Mouse (Mus musculus): ENCODE measurements around the gene Pcp4. TPM values are rescaled to one million over a fixed set of nuclear protein-coding genes. Genes with fewer than 3 reads are reported as not detected.

Pcp4 gene
- not detected in 2 replicates for polyA plus RNA-seq (2012)

GRCm38 (mm10) chr16:96467445-96467844, at the start of gene Pcp4:
TSS of gene Pcp4 (plus strand) at chr16:96467606.
- TF ChIP-seq TAL1 (IDR thresholded peaks at IDR 0.05; ENCODE audit: low read length) (no peak), GATA1 (IDR thresholded peaks at IDR 0.05; ENCODE audit: low read length) (no peak)
- Histone ChIP-seq H3K36me3 (ENCODE audit: control insufficient read depth) (no peaks in the 10 kb centered on the region), H3K9me3 (ENCODE audit: control insufficient read depth, low read length) (no peaks in the 10 kb centered on the region), H3K4me3 (replicated peaks) (no peak within 1 kb of the TSS), H3K27me3 (ENCODE audit: control insufficient read depth) (no peaks in the 10 kb centered on the region), H3K4me1 (ENCODE audit: control insufficient read depth) (no peaks in the 10 kb centered on the region)

GRCm38 (mm10) chr16:96425044-96425443, 42.4 kb upstream of the Pcp4 start:
- no peak overlapping the region for H3K4me3 ChIP-seq (replicated peaks)
- no peaks in the 10 kb centered on the region for H3K9me3 ChIP-seq (ENCODE audit: control insufficient read depth, low read length)
- TF ChIP-seq TAL1 (IDR thresholded peaks at IDR 0.05; ENCODE audit: low read length) (no peak), GATA1 (IDR thresholded peaks at IDR 0.05; ENCODE audit: low read length) (no peak)
- no peaks in the 10 kb centered on the region for H3K36me3 ChIP-seq (ENCODE audit: control insufficient read depth)
- no peaks in the 10 kb centered on the region for H3K4me1 ChIP-seq (ENCODE audit: control insufficient read depth)
- no peaks in the 10 kb centered on the region for H3K27me3 ChIP-seq (ENCODE audit: control insufficient read depth)

- no peak for TF ChIP-seq GATA1 (IDR thresholded peaks at IDR 0.05; ENCODE audit: low read length)
- TF ChIP-seq TAL1 (IDR thresholded peaks at IDR 0.05; ENCODE audit: low read length): no peak
- H3K4me1 ChIP-seq (ENCODE audit: control insufficient read depth): no peaks in the 10 kb centered on the region
- no peaks in the 10 kb centered on the region for H3K36me3 ChIP-seq (ENCODE audit: control insufficient read depth)
- no peak overlapping the region for H3K4me3 ChIP-seq (replicated peaks)
- no peaks in the 10 kb centered on the region for H3K27me3 ChIP-seq (ENCODE audit: control insufficient read depth)
- H3K9me3 ChIP-seq (ENCODE audit: control insufficient read depth, low read length): no peaks in the 10 kb centered on the region
These were observed 40.7 kb upstream of the Pcp4 start for GRCm38 (mm10) chr16:96426671-96427070.

- TF ChIP-seq TAL1 (IDR thresholded peaks at IDR 0.05; ENCODE audit: low read length): no peak
- TF ChIP-seq GATA1 (IDR thresholded peaks at IDR 0.05; ENCODE audit: low read length): no peak
- H3K4me1 ChIP-seq (ENCODE audit: control insufficient read depth): no peaks in the 10 kb centered on the region
These were observed 38.4 kb upstream of the Pcp4 start for GRCm38 (mm10) chr16:96429046-96429445.

GRCm38 (mm10) chr16:96433266-96433665, 34.1 kb upstream of the Pcp4 start:
- Histone ChIP-seq H3K4me1 (ENCODE audit: control insufficient read depth) (no peaks in the 10 kb centered on the region), H3K36me3 (ENCODE audit: control insufficient read depth) (no peaks in the 10 kb centered on the region), H3K9me3 (ENCODE audit: control insufficient read depth, low read length) (no peaks in the 10 kb centered on the region), H3K4me3 (replicated peaks) (no peak overlapping the region), H3K27me3 (ENCODE audit: control insufficient read depth) (no peaks in the 10 kb centered on the region)
- TF ChIP-seq TAL1 (IDR thresholded peaks at IDR 0.05; ENCODE audit: low read length) (no peak), GATA1 (IDR thresholded peaks at IDR 0.05; ENCODE audit: low read length) (no peak)

More at GRCm38 (mm10) chr16:96429046-96429445, 38.4 kb upstream of the Pcp4 start:
- Histone ChIP-seq H3K4me3 (replicated peaks) (no peak overlapping the region), H3K27me3 (ENCODE audit: control insufficient read depth) (no peaks in the 10 kb centered on the region), H3K36me3 (ENCODE audit: control insufficient read depth) (no peaks in the 10 kb centered on the region), H3K9me3 (ENCODE audit: control insufficient read depth, low read length) (no peaks in the 10 kb centered on the region)

GRCm38 (mm10) chr16:96434024-96434785, 33.2 kb upstream of the Pcp4 start:
- H3K36me3 ChIP-seq (ENCODE audit: control insufficient read depth): no peaks in the 10 kb centered on the region
- H3K27me3 ChIP-seq (ENCODE audit: control insufficient read depth): no peaks in the 10 kb centered on the region
- no peak overlapping the region for H3K4me3 ChIP-seq (replicated peaks)
- no peaks in the 10 kb centered on the region for H3K4me1 ChIP-seq (ENCODE audit: control insufficient read depth)
- no peaks in the 10 kb centered on the region for H3K9me3 ChIP-seq (ENCODE audit: control insufficient read depth, low read length)
- TF ChIP-seq TAL1 (IDR thresholded peaks at IDR 0.05; ENCODE audit: low read length) (no peak), GATA1 (IDR thresholded peaks at IDR 0.05; ENCODE audit: low read length) (no peak)

GRCm38 (mm10) chr16:96438946-96439345, 28.5 kb upstream of the Pcp4 start:
- Histone ChIP-seq H3K4me3 (replicated peaks) (no peak overlapping the region), H3K27me3 (ENCODE audit: control insufficient read depth) (no peaks in the 10 kb centered on the region), H3K4me1 (ENCODE audit: control insufficient read depth) (no peaks in the 10 kb centered on the region), H3K9me3 (ENCODE audit: control insufficient read depth, low read length) (no peaks in the 10 kb centered on the region), H3K36me3 (ENCODE audit: control insufficient read depth) (no peaks in the 10 kb centered on the region)
- TF ChIP-seq TAL1 (IDR thresholded peaks at IDR 0.05; ENCODE audit: low read length) (no peak), GATA1 (IDR thresholded peaks at IDR 0.05; ENCODE audit: low read length) (no peak)

GRCm38 (mm10) chr16:96439682-96440081, 27.7 kb upstream of the Pcp4 start:
- Histone ChIP-seq H3K27me3 (ENCODE audit: control insufficient read depth) (no peaks in the 10 kb centered on the region), H3K9me3 (ENCODE audit: control insufficient read depth, low read length) (no peaks in the 10 kb centered on the region), H3K36me3 (ENCODE audit: control insufficient read depth) (no peaks in the 10 kb centered on the region), H3K4me1 (ENCODE audit: control insufficient read depth) (no peaks in the 10 kb centered on the region), H3K4me3 (replicated peaks) (no peak overlapping the region)
- no peak for TF ChIP-seq GATA1 (IDR thresholded peaks at IDR 0.05; ENCODE audit: low read length)
- no peak for TF ChIP-seq TAL1 (IDR thresholded peaks at IDR 0.05; ENCODE audit: low read length)

- H3K4me3 ChIP-seq (replicated peaks): no peak overlapping the region
- H3K27me3 ChIP-seq (ENCODE audit: control insufficient read depth): no peaks in the 10 kb centered on the region
- no peaks in the 10 kb centered on the region for H3K36me3 ChIP-seq (ENCODE audit: control insufficient read depth)
- no peaks in the 10 kb centered on the region for H3K9me3 ChIP-seq (ENCODE audit: control insufficient read depth, low read length)
- H3K4me1 ChIP-seq (ENCODE audit: control insufficient read depth): no peaks in the 10 kb centered on the region
- TF ChIP-seq TAL1 (IDR thresholded peaks at IDR 0.05; ENCODE audit: low read length): no peak
- no peak for TF ChIP-seq GATA1 (IDR thresholded peaks at IDR 0.05; ENCODE audit: low read length)
These were observed 26.5 kb upstream of the Pcp4 start for GRCm38 (mm10) chr16:96440871-96441270.

Measured in erythroblast, embryonic 14.5 days (primary cell).